Mouse (Mus musculus) retina, embryonic 14.5 days (tissue): ENCODE data around the gene Bpnt1.

Source experiments
- DNase-seq: peaks from one replicate; pipeline ENCODE4 v3.0.0-alpha.2; 2015; ENCODE audit warnings: low spot score

The Bpnt1 gene

GRCm38 (mm10) chr1:185404021-185404420 lies 72.1 kb downstream of the Bpnt1 start:
- peak; percentile 75 for DNase-seq

DNA sequence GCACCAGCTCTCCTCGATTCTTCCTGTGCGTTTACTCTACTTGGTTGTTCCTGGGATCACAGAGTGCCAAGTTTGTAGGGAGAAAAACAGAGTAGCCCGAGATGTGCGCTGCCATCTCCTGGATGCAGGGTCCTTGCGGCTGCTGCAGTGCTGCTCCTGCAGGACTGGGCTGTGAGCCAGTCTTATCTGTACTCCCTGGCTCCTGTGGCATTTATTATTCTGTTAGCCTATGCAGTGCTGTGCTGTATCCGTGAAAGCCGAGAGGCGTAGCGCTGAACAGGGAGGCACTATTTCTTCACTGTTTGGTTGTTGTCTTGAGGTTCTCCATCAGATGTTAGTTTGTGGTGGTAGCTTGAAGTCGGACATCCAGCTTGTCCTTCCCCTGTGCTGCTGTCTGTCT lies 74.0 kb downstream of the Bpnt1 start:
- no peak for DNase-seq
